Mouse (Mus musculus) neural tube, embryonic 14.5 days (tissue): ENCODE measurements around the gene Gm49322. TPM values are rescaled to one million over a fixed set of nuclear protein-coding genes. Genes with fewer than 3 reads are reported as not detected.
"Not testable (repeated sequence)": the region's sequence is repeated elsewhere in the genome, so short reads cannot be mapped to it uniquely, and the experiment has no call there.

Source experiments
- ATAC-seq: fragments of 200-750 bp; cut with Nextera tagmentation; 2 replicates; pipeline ENCODE4 v1.8.0; 2017; ENCODE audit warnings: low read depth, mild to moderate bottlenecking, moderate TSS enrichment, moderate library complexity
- H3K27ac ChIP-seq: fragments of 300-500 bp; sonication (generic); 2 replicates; pipeline ENCODE4 v1.5.1; 2014; ENCODE audit warnings: low read depth, mild to moderate bottlenecking, control low read depth, low read length, moderate library complexity, mixed read lengths
- H3K27me3 ChIP-seq: fragments of 300-500 bp; sonication (generic); 2 replicates; pipeline ENCODE4 v1.6.1; 2014; ENCODE audit warnings: low read length; ENCODE audit not compliant: control insufficient read depth, insufficient read depth
- H3K36me3 ChIP-seq: fragments of 300-500 bp; sonication (generic); 2 replicates; pipeline ENCODE4 v1.6.1; 2014; ENCODE audit warnings: low read length, mixed read lengths; ENCODE audit not compliant: control insufficient read depth, insufficient read depth
- H3K4me1 ChIP-seq: fragments of 300-500 bp; sonication (generic); 2 replicates; pipeline ENCODE4 v1.6.1; 2014; ENCODE audit warnings: low read length; ENCODE audit not compliant: control insufficient read depth, insufficient read depth
- H3K4me2 ChIP-seq: fragments of 300-500 bp; sonication (generic); 2 replicates; pipeline ENCODE4 v1.6.1; 2014; ENCODE audit warnings: mild to moderate bottlenecking, low read depth, low read length, control low read depth
- H3K4me3 ChIP-seq: fragments of 300-500 bp; sonication (generic); 2 replicates; pipeline ENCODE4 v1.5.1; 2014; ENCODE audit warnings: low read depth, low read length, control low read depth, mixed read lengths
- H3K9ac ChIP-seq: fragments of 300-500 bp; sonication (generic); replicated peaks from 2 replicates; pipeline ENCODE4 v1.6.1; 2014; ENCODE audit warnings: low read depth, mild to moderate bottlenecking, control low read depth, low read length, mixed read lengths
- H3K9me3 ChIP-seq: fragments of 300-500 bp; sonication (generic); 2 replicates; pipeline ENCODE4 v1.6.1; 2016; ENCODE audit warnings: low read length; ENCODE audit not compliant: control insufficient read depth
- WGBS: fragments of 180-500 bp; shearing (Covaris S2); extraction: QIAGEN DNeasy Blood & Tissue Kit; methylation state at CpG from one replicate; pipeline ENCODE4 v1.1.7; 2014; 5-methylcytosine and 5-hydroxymethylcytosine counted together
- polyA plus RNA-seq: library from polyadenylated mRNA; unstranded; fragments of >200 nt; fragmentation: Nextera tagmentation; extraction: Ambion mirVana; gene quantifications from 2 replicates; pipeline ENCODE4 v1.2.1, GENCODE M21; 2014

The Gm49322 gene
- polyA plus RNA-seq = 0.96 and 0.98 TPM in 2 replicates

GRCm38 (mm10) chr10:80605721-80606120, at the start of gene Gm49322:
TSS of gene Gm49322 (plus strand) at chr10:80606021.
- not testable (repeated sequence) for H3K27ac ChIP-seq, H3K9ac ChIP-seq, H3K9me3 ChIP-seq, H3K27me3 ChIP-seq, ATAC-seq, H3K4me3 ChIP-seq, H3K4me2 ChIP-seq
- Histone ChIP-seq H3K4me1 (peaks cover 10% of the 10 kb centered on the region), H3K36me3 (peaks cover 22% of the 10 kb centered on the region)
- WGBS = 90% methylated on average over 3 of the region's 4 CpGs

- no peak overlapping the region for H3K4me3 ChIP-seq
- H3K9ac ChIP-seq = no peak overlapping the region
- 0 out of 2 replicates have a peak, but pooled peaks cover 2% of the 10 kb centered on the region for H3K27me3 ChIP-seq
- 38% methylated on average over 5 of the region's 5 CpGs for WGBS
- no peak overlapping the region for H3K27ac ChIP-seq
- ATAC-seq = no peak
- no peaks in the 10 kb centered on the region for H3K9me3 ChIP-seq
- peaks cover 26% of the 10 kb centered on the region for H3K4me1 ChIP-seq
- H3K4me2 ChIP-seq = no peak overlapping the region
- H3K36me3 ChIP-seq = no peaks in the 10 kb centered on the region
Observed at GRCm38 (mm10) chr10:80557346-80557965, 48.4 kb upstream of the Gm49322 start.

- WGBS = 95% methylated on average over 7 of the region's 7 CpGs
- Histone ChIP-seq H3K36me3 (no peaks in the 10 kb centered on the region), H3K4me1 (peaks cover 30% of the 10 kb centered on the region), H3K9me3 (no peaks in the 10 kb centered on the region), H3K27ac (no peak overlapping the region), H3K9ac (no peak overlapping the region), H3K4me3 (peak overlapping the region; percentile 10; the same call in 1 of the 2 replicates), H3K27me3 (0 out of 2 replicates have a peak, but pooled peaks cover 2% of the 10 kb centered on the region), H3K4me2 (no peak overlapping the region)
- no peak for ATAC-seq
Observed at GRCm38 (mm10) chr10:80559431-80559830, 46.4 kb upstream of the Gm49322 start.

GRCm38 (mm10) chr10:80560621-80561020, 45.2 kb upstream of the Gm49322 start:
- Histone ChIP-seq H3K4me2 (peak overlapping the region; percentile 87), H3K27me3 (0 out of 2 replicates have a peak, but pooled peaks cover 2% of the 10 kb centered on the region), H3K36me3 (no peaks in the 10 kb centered on the region), H3K9me3 (no peaks in the 10 kb centered on the region), H3K27ac (peak overlapping the region; percentile 93; the same call in 1 of the 2 replicates), H3K4me3 (peak overlapping the region; percentile 99), H3K4me1 (peaks cover 30% of the 10 kb centered on the region), H3K9ac (peak overlapping the region; percentile 94)
- 1% methylated on average over 13 of the region's 13 CpGs for WGBS
- 0 out of 2 replicates have a peak, but pooled peaks have one; percentile 1 for ATAC-seq

- Histone ChIP-seq H3K4me3 (peak within 1 kb of the TSS; percentile 99), H3K4me2 (peak within 1 kb of the TSS; percentile 87), H3K9ac (peak within 1 kb of the TSS; percentile 94), H3K36me3 (no peaks in the 10 kb centered on the region), H3K27me3 (0 out of 2 replicates have a peak, but pooled peaks cover 2% of the 10 kb centered on the region), H3K4me1 (peaks cover 32% of the 10 kb centered on the region), H3K9me3 (no peaks in the 10 kb centered on the region), H3K27ac (peak within 1 kb of the TSS; percentile 93)
- peak; percentile 84 for ATAC-seq
- under 1% methylated on average over 70 of the region's 72 CpGs for WGBS
Observed at GRCm38 (mm10) chr10:80561116-80561944, 44.5 kb upstream of the Gm49322 start, which contains the start of gene Rexo1. TSS of gene Rexo1 (minus strand) at chr10:80561560.

- Histone ChIP-seq H3K4me1 (peaks cover 24% of the 10 kb centered on the region), H3K9ac (no peak overlapping the region; the same call in 1 of the 2 replicates)
Observed at GRCm38 (mm10) chr10:80566375-80567092, 39.3 kb upstream of the Gm49322 start.

GRCm38 (mm10) chr10:80568876-80569275, 36.9 kb upstream of the Gm49322 start:
- H3K9ac ChIP-seq = no peak overlapping the region
- 97% methylated on average over 29 of the region's 29 CpGs for WGBS

More at GRCm38 (mm10) chr10:80566375-80567092, 39.3 kb upstream of the Gm49322 start:
- H3K4me2 ChIP-seq = peak overlapping the region; percentile 31; the same call in 1 of the 2 replicates
- H3K27ac ChIP-seq = peak overlapping the region; percentile 72
- peak; percentile 62 for ATAC-seq
- WGBS = 8% methylated on average over 17 of the region's 17 CpGs
- H3K9me3 ChIP-seq = no peaks in the 10 kb centered on the region
- no peaks in the 10 kb centered on the region; the same call in 1 of the 2 replicates for H3K36me3 ChIP-seq
- H3K27me3 ChIP-seq = no peaks in the 10 kb centered on the region
- H3K4me3 ChIP-seq = no peak overlapping the region

GRCm38 (mm10) chr10:80569664-80570066, 36.2 kb upstream of the Gm49322 start:
- Histone ChIP-seq H3K4me1 (peaks cover 26% of the 10 kb centered on the region), H3K36me3 (no peaks in the 10 kb centered on the region; the same call in 1 of the 2 replicates), H3K9ac (no peak overlapping the region), H3K4me2 (no peak overlapping the region), H3K4me3 (no peak overlapping the region), H3K27ac (no peak overlapping the region), H3K27me3 (no peaks in the 10 kb centered on the region), H3K9me3 (no peaks in the 10 kb centered on the region)
- 35% methylated on average over 10 of the region's 10 CpGs for WGBS
- ATAC-seq = no peak

More at GRCm38 (mm10) chr10:80568876-80569275, 36.9 kb upstream of the Gm49322 start:
- Histone ChIP-seq H3K4me1 (peaks cover 22% of the 10 kb centered on the region), H3K9me3 (no peaks in the 10 kb centered on the region), H3K27ac (no peak overlapping the region), H3K4me2 (no peak overlapping the region), H3K4me3 (no peak overlapping the region), H3K27me3 (no peaks in the 10 kb centered on the region), H3K36me3 (no peaks in the 10 kb centered on the region; the same call in 1 of the 2 replicates)
- ATAC-seq = no peak
